Mouse (Mus musculus) megakaryocyte, embryonic 14.5 days (primary cell): ENCODE results near the gene Clec2d. TPM values are rescaled to one million over a fixed set of nuclear protein-coding genes. Genes with fewer than 3 reads are reported as not detected.

ENCODE experiments used
- H3K27me3 ChIP-seq: replicated peaks from 2 replicates; pipeline ENCODE3; 2012; ENCODE audit warnings: inconsistent platforms
- H3K36me3 ChIP-seq: replicated peaks from 2 replicates; pipeline ENCODE3; 2012; ENCODE audit warnings: low read length, inconsistent platforms, mixed read lengths
- H3K4me1 ChIP-seq: 2 replicates; pipeline ENCODE4 v1.6.1; 2012; ENCODE audit warnings: inconsistent platforms
- H3K4me3 ChIP-seq: replicated peaks from 2 replicates; pipeline ENCODE3; 2012; ENCODE audit warnings: moderate library complexity, mild to moderate bottlenecking, inconsistent platforms
- H3K9me3 ChIP-seq: 2 replicates; pipeline ENCODE4 v1.6.1; 2012; ENCODE audit warnings: inconsistent platforms
- FLI1 ChIP-seq: IDR thresholded peaks from 2 replicates; pipeline ENCODE4 v1.6.1; 2012; ENCODE audit warnings: low read length, inconsistent platforms, mixed read lengths
- GATA1 ChIP-seq: IDR thresholded peaks from 3 replicates; pipeline ENCODE4 v1.6.1; 2012; ENCODE audit warnings: mixed read lengths, low read length, inconsistent platforms, borderline replicate concordance
- polyA plus RNA-seq: library from polyadenylated mRNA; stranded (reverse); fragments of >175 nt; gene quantifications from 2 replicates; pipeline ENCODE4 v1.2.3, GENCODE M21; 2012; ENCODE audit warnings: low replicate concordance; ENCODE audit not compliant: insufficient read depth

Clec2d gene
- 1.2 TPM in 1 of 2 replicates, not detected in the other for polyA plus RNA-seq

- H3K27me3 ChIP-seq = no peaks in the 10 kb centered on the region
- no peaks in the 10 kb centered on the region for H3K9me3 ChIP-seq
- peaks cover 28% of the 10 kb centered on the region for H3K36me3 ChIP-seq
- peaks cover 28% of the 10 kb centered on the region for H3K4me1 ChIP-seq
- H3K4me3 ChIP-seq = peak within 1 kb of the TSS; percentile 92
- TF ChIP-seq FLI1 (no peak), GATA1 (no peak)
These were observed at the start of gene Clec2d for GRCm38 (mm10) chr6:129180403-129181169. Gene Clec2d (plus strand): TSS chr6:129180615.

- no peak for TF ChIP-seq FLI1
- no peak for TF ChIP-seq GATA1
- Histone ChIP-seq H3K36me3 (no peaks in the 10 kb centered on the region), H3K4me3 (no peak overlapping the region), H3K9me3 (no peaks in the 10 kb centered on the region), H3K4me1 (peaks cover 16% of the 10 kb centered on the region), H3K27me3 (no peaks in the 10 kb centered on the region)
These were observed 47.6 kb upstream of the Clec2d start for GRCm38 (mm10) chr6:129132604-129133341.

GRCm38 (mm10) chr6:129146812-129147211 is 33.6 kb upstream of the Clec2d start:
- TF ChIP-seq GATA1 (no peak), FLI1 (no peak)
- Histone ChIP-seq H3K4me3 (no peak overlapping the region), H3K4me1 (no peaks in the 10 kb centered on the region), H3K27me3 (no peaks in the 10 kb centered on the region), H3K9me3 (no peaks in the 10 kb centered on the region), H3K36me3 (no peaks in the 10 kb centered on the region)

GRCm38 (mm10) chr6:129160103-129160502 is 20.3 kb upstream of the Clec2d start:
- no peak for TF ChIP-seq FLI1
- TF ChIP-seq GATA1 = no peak
- no peaks in the 10 kb centered on the region for H3K4me1 ChIP-seq
- H3K9me3 ChIP-seq = no peaks in the 10 kb centered on the region

GRCm38 (mm10) chr6:129161136-129161535 is 19.3 kb upstream of the Clec2d start:
- TF ChIP-seq FLI1 (no peak), GATA1 (no peak)
- Histone ChIP-seq H3K4me3 (no peak overlapping the region), H3K36me3 (no peaks in the 10 kb centered on the region), H3K4me1 (no peaks in the 10 kb centered on the region), H3K27me3 (no peaks in the 10 kb centered on the region), H3K9me3 (no peaks in the 10 kb centered on the region)

More at GRCm38 (mm10) chr6:129160103-129160502, 20.3 kb upstream of the Clec2d start:
- Histone ChIP-seq H3K4me3 (no peak overlapping the region), H3K27me3 (no peaks in the 10 kb centered on the region), H3K36me3 (no peaks in the 10 kb centered on the region)

- Histone ChIP-seq H3K4me3 (no peak overlapping the region), H3K9me3 (no peaks in the 10 kb centered on the region), H3K36me3 (no peaks in the 10 kb centered on the region), H3K4me1 (no peaks in the 10 kb centered on the region), H3K27me3 (no peaks in the 10 kb centered on the region)
- TF ChIP-seq GATA1 (no peak), FLI1 (no peak)
These were observed 18.5 kb upstream of the Clec2d start for GRCm38 (mm10) chr6:129161951-129162350.

GRCm38 (mm10) chr6:129162587-129163159 is 17.7 kb upstream of the Clec2d start:
- H3K4me1 ChIP-seq = no peaks in the 10 kb centered on the region
- no peaks in the 10 kb centered on the region for H3K36me3 ChIP-seq
- no peaks in the 10 kb centered on the region for H3K27me3 ChIP-seq
- no peak overlapping the region for H3K4me3 ChIP-seq
- TF ChIP-seq FLI1 (no peak), GATA1 (no peak)
- no peaks in the 10 kb centered on the region for H3K9me3 ChIP-seq

GRCm38 (mm10) chr6:129163606-129164005 is 16.8 kb upstream of the Clec2d start:
- Histone ChIP-seq H3K27me3 (no peaks in the 10 kb centered on the region), H3K4me3 (no peak overlapping the region), H3K9me3 (no peaks in the 10 kb centered on the region), H3K36me3 (no peaks in the 10 kb centered on the region), H3K4me1 (no peaks in the 10 kb centered on the region)
- TF ChIP-seq FLI1 (no peak), GATA1 (no peak)

GRCm38 (mm10) chr6:129170925-129171324 is 9.5 kb upstream of the Clec2d start:
- TF ChIP-seq FLI1 = no peak
- Histone ChIP-seq H3K9me3 (no peaks in the 10 kb centered on the region), H3K36me3 (no peaks in the 10 kb centered on the region), H3K4me3 (no peak overlapping the region), H3K27me3 (no peaks in the 10 kb centered on the region), H3K4me1 (no peaks in the 10 kb centered on the region)

GRCm38 (mm10) chr6:129171675-129172074 is 8.7 kb upstream of the Clec2d start:
- Histone ChIP-seq H3K4me3 (no peak overlapping the region), H3K4me1 (no peaks in the 10 kb centered on the region)
- TF ChIP-seq GATA1 (no peak), FLI1 (no peak)

More at GRCm38 (mm10) chr6:129171675-129172074, 8.7 kb upstream of the Clec2d start:
- Histone ChIP-seq H3K9me3 (no peaks in the 10 kb centered on the region), H3K27me3 (no peaks in the 10 kb centered on the region), H3K36me3 (no peaks in the 10 kb centered on the region)
